Mouse (Mus musculus): ENCODE measurements around the gene Frat2. TPM values are rescaled to one million over a fixed set of nuclear protein-coding genes. Genes with fewer than 3 reads are reported as not detected.
A peak's percentile ranks its signal among the peaks of the same experiment; 100 is the strongest.

The Frat2 gene
- polyA plus RNA-seq, 1 experiment from 2014 or later: 1.6 TPM

DNA sequence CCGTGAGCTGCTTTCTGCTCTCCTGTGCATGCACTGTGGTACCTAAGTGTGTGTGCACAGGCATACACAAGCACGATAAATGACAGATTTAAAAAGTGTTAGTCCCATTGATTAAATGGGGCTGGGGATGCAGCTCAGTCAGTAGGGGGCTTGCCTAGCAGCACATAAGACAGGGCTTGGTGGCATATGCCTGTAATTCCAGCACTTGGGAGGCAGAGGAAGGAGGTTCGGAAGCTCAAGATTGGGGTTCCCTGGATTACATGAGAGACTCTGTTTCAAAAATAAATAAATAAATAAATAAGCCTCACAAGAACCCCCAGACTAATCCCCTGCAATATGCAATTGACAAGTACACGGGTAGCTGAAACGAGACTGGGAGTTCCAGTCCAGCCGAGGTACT is 47.5 kb downstream of the Frat2 start:
- H3K36me3 ChIP-seq: no peaks in the 10 kb centered on the region
- 0 out of 2 replicates have a peak, but pooled peaks cover under 1% of the 10 kb centered on the region for H3K9me3 ChIP-seq
- peaks cover 17% of the 10 kb centered on the region for H3K4me1 ChIP-seq
- ATAC-seq (ENCODE audit: extremely low read depth, insufficient number of reproducible peaks, low FRiP score, low TSS enrichment): no peak
- H3K27me3 ChIP-seq (replicated peaks): no peaks in the 10 kb centered on the region
- no peak overlapping the region for H3K27ac ChIP-seq (replicated peaks)
- 51% methylated on average over 6 of the region's 6 CpGs for WGBS
- H3K9ac ChIP-seq: peak overlapping the region; percentile 89
- H3K4me2 ChIP-seq: peak overlapping the region; percentile 80
- peak overlapping the region; percentile 76 for H3K4me3 ChIP-seq

DNA sequence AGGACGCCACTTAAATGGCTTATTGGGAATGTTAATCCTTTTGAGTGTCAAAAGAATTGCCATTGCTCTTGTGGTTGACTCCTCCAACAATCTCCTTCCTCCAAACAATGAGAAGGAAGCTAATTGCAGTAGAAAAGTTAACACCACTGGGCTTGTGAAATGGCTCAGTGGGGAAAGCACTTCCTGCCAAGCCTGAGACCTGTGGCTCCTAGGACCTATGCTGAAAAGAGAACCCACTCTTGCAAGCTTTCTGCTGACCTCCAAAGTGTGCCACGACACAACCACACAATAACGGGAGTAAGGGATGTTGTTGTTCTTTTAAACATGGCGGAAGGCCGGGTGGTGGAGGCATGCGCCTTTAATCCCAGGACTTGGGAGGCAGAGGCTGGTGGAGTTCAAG is 50.4 kb downstream of the Frat2 start:
- H3K4me3 ChIP-seq: no peak overlapping the region
- no peak overlapping the region for H3K4me2 ChIP-seq
- no peak for ATAC-seq (ENCODE audit: extremely low read depth, insufficient number of reproducible peaks, low FRiP score, low TSS enrichment)
- no peak overlapping the region for H3K9ac ChIP-seq
- 90% methylated on average over 6 of the region's 6 CpGs for WGBS
- no peaks in the 10 kb centered on the region for H3K9me3 ChIP-seq
- H3K36me3 ChIP-seq: no peaks in the 10 kb centered on the region
- H3K27ac ChIP-seq (replicated peaks): no peak overlapping the region
- no peaks in the 10 kb centered on the region for H3K27me3 ChIP-seq (replicated peaks)
- peaks cover 18% of the 10 kb centered on the region for H3K4me1 ChIP-seq

DNA sequence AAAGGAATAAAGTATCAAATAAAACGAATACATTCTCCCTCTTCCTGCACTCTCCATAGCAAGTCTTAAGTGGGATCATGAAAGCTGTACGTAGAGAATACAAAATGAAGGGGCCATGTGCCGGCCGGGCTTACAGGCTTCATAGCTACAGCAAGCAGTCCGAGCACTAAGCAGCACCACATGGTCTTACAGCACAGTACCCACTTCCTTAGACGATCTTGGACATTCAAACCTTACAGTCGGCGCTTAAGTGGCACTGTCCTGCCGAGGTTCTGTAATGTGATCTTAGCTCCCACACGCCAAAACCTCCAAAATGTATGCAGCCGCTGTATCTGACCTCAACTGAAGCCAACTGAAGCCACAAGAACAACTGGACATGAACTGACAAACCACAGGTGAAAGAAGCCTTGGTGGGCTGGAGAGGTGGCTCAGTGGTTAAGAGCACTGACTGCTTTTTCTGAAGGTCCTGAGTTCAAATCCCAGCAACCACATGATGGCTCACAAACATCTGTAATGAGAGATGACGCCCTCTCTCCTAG is 51.1 kb downstream of the Frat2 start:
- 79% methylated on average over 12 of the region's 12 CpGs for WGBS
- Histone ChIP-seq H3K27ac (replicated peaks) (no peak overlapping the region), H3K27me3 (replicated peaks) (no peaks in the 10 kb centered on the region)

DNA sequence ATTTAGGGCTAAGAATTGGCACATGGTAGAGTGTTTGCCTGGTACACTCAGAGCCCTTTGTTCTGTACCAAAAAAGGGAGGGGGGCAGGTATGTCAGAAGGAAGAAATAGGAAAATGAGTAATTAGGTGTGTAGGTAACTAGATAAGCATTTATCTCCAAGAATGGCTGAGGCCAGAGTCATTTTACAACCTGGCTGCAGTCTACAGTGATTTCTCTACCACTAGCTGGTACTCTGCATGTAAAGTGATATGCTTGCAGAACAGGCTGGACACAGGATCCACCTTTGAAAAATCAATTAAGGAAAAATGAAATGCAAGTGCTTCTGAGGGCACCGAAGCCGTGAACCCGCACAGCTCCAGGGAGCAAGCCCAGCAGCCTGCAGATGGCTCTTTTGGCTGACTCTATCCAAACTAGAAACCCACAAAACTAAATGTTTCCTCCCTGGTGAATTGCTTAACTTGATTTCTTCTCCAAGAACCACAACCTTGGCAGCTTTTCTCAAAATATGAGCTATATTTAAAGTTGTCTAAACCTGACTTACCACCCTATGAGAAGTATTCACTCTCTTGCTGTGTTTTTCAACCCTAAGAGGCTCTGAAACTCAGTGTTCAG is 51.7 kb downstream of the Frat2 start:
- no peak for ATAC-seq (ENCODE audit: extremely low read depth, insufficient number of reproducible peaks, low FRiP score, low TSS enrichment)
- no peak overlapping the region for H3K4me3 ChIP-seq
- peaks cover 4% of the 10 kb centered on the region for H3K36me3 ChIP-seq
- no peak overlapping the region for H3K4me2 ChIP-seq
- peaks cover 14% of the 10 kb centered on the region for H3K4me1 ChIP-seq
- no peaks in the 10 kb centered on the region for H3K27me3 ChIP-seq (replicated peaks)
- WGBS: 85% methylated on average over 3 of the region's 3 CpGs
- H3K9me3 ChIP-seq: no peaks in the 10 kb centered on the region
- no peak overlapping the region for H3K9ac ChIP-seq
- no peak overlapping the region for H3K27ac ChIP-seq (replicated peaks)

More for the DNA sequence above, 51.1 kb downstream of the Frat2 start:
- H3K9me3 ChIP-seq: no peaks in the 10 kb centered on the region
- no peaks in the 10 kb centered on the region for H3K36me3 ChIP-seq
- H3K9ac ChIP-seq: no peak overlapping the region
- H3K4me3 ChIP-seq: no peak overlapping the region
- ATAC-seq (ENCODE audit: extremely low read depth, insufficient number of reproducible peaks, low FRiP score, low TSS enrichment): no peak
- peaks cover 14% of the 10 kb centered on the region for H3K4me1 ChIP-seq
- no peak overlapping the region for H3K4me2 ChIP-seq

Other genes starting within 250 kb of the Frat2 start
- 0.10 and 0.32 TPM in 2 replicates for gene Slit1, start 104.5 kb downstream of the Frat2 start, polyA plus RNA-seq (2015; fragmentation: Nextera tagmentation; extraction: Ambion mirVana)
- gene Arhgap19, start 46.1 kb downstream of the Frat2 start, polyA plus RNA-seq (2015; fragmentation: Nextera tagmentation; extraction: Ambion mirVana): 11.9 and 13.4 TPM in 2 replicates
- 2.1 and 2.2 TPM in 2 replicates for gene Frat1, start 18.2 kb downstream of the Frat2 start, polyA plus RNA-seq (2015; fragmentation: Nextera tagmentation; extraction: Ambion mirVana)
- 10.4 and 11.8 TPM in 2 replicates for gene Rrp12, start 48.0 kb upstream of the Frat2 start, polyA plus RNA-seq (2015; fragmentation: Nextera tagmentation; extraction: Ambion mirVana)
- gene Pgam1, start 63.8 kb upstream of the Frat2 start, polyA plus RNA-seq (2015; fragmentation: Nextera tagmentation; extraction: Ambion mirVana): 780 and 862 TPM in 2 replicates
- gene Exosc1, start 85.3 kb upstream of the Frat2 start, polyA plus RNA-seq (2015; fragmentation: Nextera tagmentation; extraction: Ambion mirVana): 46.5 and 47.1 TPM in 2 replicates
- gene Zdhhc16, start 85.3 kb upstream of the Frat2 start, polyA plus RNA-seq (2015; fragmentation: Nextera tagmentation; extraction: Ambion mirVana): 55.3 and 57.5 TPM in 2 replicates
- 17.2 and 22.1 TPM in 2 replicates for gene Mms19, start 133.0 kb upstream of the Frat2 start, polyA plus RNA-seq (2015; fragmentation: Nextera tagmentation; extraction: Ambion mirVana)
- 12.8 and 14.6 TPM in 2 replicates for gene Ubtd1, start 133.6 kb upstream of the Frat2 start, polyA plus RNA-seq (2015; fragmentation: Nextera tagmentation; extraction: Ambion mirVana)
- gene Ankrd2, start 187.9 kb upstream of the Frat2 start, polyA plus RNA-seq (2015; fragmentation: Nextera tagmentation; extraction: Ambion mirVana): not detected in 2 replicates
- 0.44 and 1.4 TPM in 2 replicates for gene Hoga1, start 197.5 kb upstream of the Frat2 start, polyA plus RNA-seq (2015; fragmentation: Nextera tagmentation; extraction: Ambion mirVana)
- gene 4933411K16Rik, start 204.1 kb upstream of the Frat2 start, polyA plus RNA-seq (2015; fragmentation: Nextera tagmentation; extraction: Ambion mirVana): not detected in 2 replicates
- 15.2 and 15.3 TPM in 2 replicates for gene Morn4, start 238.2 kb upstream of the Frat2 start, polyA plus RNA-seq (2015; fragmentation: Nextera tagmentation; extraction: Ambion mirVana)
- gene Pi4k2a, start 242.3 kb upstream of the Frat2 start, polyA plus RNA-seq (2015; fragmentation: Nextera tagmentation; extraction: Ambion mirVana): 14.5 and 16.9 TPM in 2 replicates

Data from heart, embryonic 13.5 days (tissue).